Mouse (Mus musculus) forebrain, embryonic 14.5 days (tissue): ENCODE results near the gene Dydc2. TPM values are rescaled to one million over a fixed set of nuclear protein-coding genes. Genes with fewer than 3 reads are reported as not detected.
A peak's percentile ranks its signal among the peaks of the same experiment; 100 is the strongest.

Experiments
- ATAC-seq: fragments of 200-750 bp; cut with Nextera tagmentation; 2 replicates; pipeline ENCODE4 v1.8.0; 2017; ENCODE audit warnings: mild to moderate bottlenecking, moderate library complexity
- DNase-seq: peaks from one replicate; pipeline ENCODE4 v3.0.0-alpha.2; 2015; ENCODE audit warnings: low spot score
- H3K27ac ChIP-seq: fragments of 300-500 bp; sonication (generic); 2 replicates; pipeline ENCODE4 v1.5.1; 2014; ENCODE audit warnings: low read depth, mild to moderate bottlenecking, control low read depth, low read length, moderate library complexity
- H3K27me3 ChIP-seq: fragments of 300-500 bp; sonication (generic); replicated peaks from 2 replicates; pipeline ENCODE4 v1.6.1; 2014; ENCODE audit warnings: low read length, control low read depth, mixed read lengths; ENCODE audit not compliant: control insufficient read depth, insufficient read depth
- H3K36me3 ChIP-seq: fragments of 300-500 bp; sonication (generic); 2 replicates; pipeline ENCODE4 v1.6.1; 2014; ENCODE audit warnings: low read length, control low read depth; ENCODE audit not compliant: control insufficient read depth, insufficient read depth
- H3K4me1 ChIP-seq: fragments of 300-500 bp; sonication (generic); 2 replicates; pipeline ENCODE4 v1.6.1; 2014; ENCODE audit warnings: antibody characterized with exemption, low read length, control low read depth; ENCODE audit not compliant: control insufficient read depth, insufficient read depth
- H3K4me2 ChIP-seq: fragments of 300-500 bp; sonication (generic); 2 replicates; pipeline ENCODE4 v1.6.1; 2014; ENCODE audit warnings: mild to moderate bottlenecking, control low read depth, low read length
- H3K4me3 ChIP-seq: fragments of 300-500 bp; sonication (generic); 2 replicates; pipeline ENCODE4 v1.5.1; 2014; ENCODE audit warnings: low read depth, low read length, control low read depth
- H3K9ac ChIP-seq: fragments of 300-500 bp; sonication (generic); 2 replicates; pipeline ENCODE4 v1.6.1; 2014; ENCODE audit warnings: mild to moderate bottlenecking, low read length, control low read depth, moderate library complexity
- H3K9me3 ChIP-seq: fragments of 300-500 bp; sonication (generic); replicated peaks from 2 replicates; pipeline ENCODE4 v1.6.1; 2016; ENCODE audit warnings: low read length, control low read depth, mixed read lengths; ENCODE audit not compliant: control insufficient read depth
- WGBS: fragments of 180-500 bp; shearing (Covaris S2); extraction: QIAGEN DNeasy Blood & Tissue Kit; methylation state at CpG from one replicate; pipeline ENCODE4 v1.1.7; 2014; 5-methylcytosine and 5-hydroxymethylcytosine counted together
- polyA plus RNA-seq: library from polyadenylated mRNA; unstranded; fragments of >200 nt; fragmentation: Nextera tagmentation; extraction: Ambion mirVana; gene quantifications from 2 replicates; pipeline ENCODE4 v1.2.1, GENCODE M21; 2014

The Dydc2 gene
- polyA plus RNA-seq, 1 experiment from 2014 or later = 0.58 TPM

- Histone ChIP-seq H3K9ac (no peak overlapping the region), H3K27me3 (no peaks in the 10 kb centered on the region), H3K4me3 (no peak overlapping the region), H3K4me2 (no peak overlapping the region), H3K27ac (no peak overlapping the region), H3K9me3 (no peaks in the 10 kb centered on the region), H3K4me1 (no peaks in the 10 kb centered on the region), H3K36me3 (no peaks in the 10 kb centered on the region)
- WGBS = 78% methylated on average over 4 of the region's 4 CpGs
- DNase-seq (no peak), ATAC-seq (no peak)
Observed at GRCm38 (mm10) chr14:41029303-41029702, 39.7 kb downstream of the Dydc2 start.

DNA sequence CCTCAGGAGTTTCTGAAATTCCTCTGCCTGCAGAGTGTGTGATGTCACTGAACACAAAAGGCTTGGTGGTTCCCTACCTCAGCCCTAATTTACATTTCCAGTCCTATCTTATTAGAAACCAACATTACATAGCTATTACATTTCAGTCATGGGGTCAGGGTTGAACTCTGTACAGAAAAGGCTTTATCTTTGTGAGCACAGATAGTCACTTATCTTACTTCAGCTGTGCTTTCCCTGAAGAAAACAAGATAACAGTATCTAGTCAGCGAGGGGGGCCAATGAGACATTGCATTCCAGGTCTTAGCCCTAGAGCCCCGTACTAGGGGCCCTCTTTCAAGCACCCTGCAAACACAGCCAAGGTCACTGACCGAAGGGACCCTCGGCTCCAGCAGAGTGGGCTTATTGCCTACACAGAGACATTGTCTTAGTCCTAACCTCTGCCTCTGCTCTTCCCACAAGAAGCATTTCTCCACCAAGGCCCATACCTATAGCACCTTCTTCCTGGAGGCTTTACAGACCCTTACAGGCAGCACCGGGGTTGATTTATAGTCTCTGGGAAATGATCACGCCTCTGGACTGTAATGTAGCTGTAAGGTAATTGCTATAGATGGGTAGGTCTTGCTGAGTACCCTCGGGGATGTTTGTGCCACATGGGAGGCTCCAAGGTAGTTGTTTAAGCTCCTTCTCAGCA is 43.3 kb downstream of the Dydc2 start:
- Histone ChIP-seq H3K27me3 (no peaks in the 10 kb centered on the region), H3K36me3 (no peaks in the 10 kb centered on the region), H3K4me3 (no peak overlapping the region), H3K4me1 (no peaks in the 10 kb centered on the region), H3K4me2 (no peak overlapping the region), H3K9ac (no peak overlapping the region), H3K27ac (no peak overlapping the region), H3K9me3 (no peaks in the 10 kb centered on the region)
- DNase-seq = no peak
- ATAC-seq = no peak
- WGBS = 85% methylated on average over 7 of the region's 7 CpGs

DNA sequence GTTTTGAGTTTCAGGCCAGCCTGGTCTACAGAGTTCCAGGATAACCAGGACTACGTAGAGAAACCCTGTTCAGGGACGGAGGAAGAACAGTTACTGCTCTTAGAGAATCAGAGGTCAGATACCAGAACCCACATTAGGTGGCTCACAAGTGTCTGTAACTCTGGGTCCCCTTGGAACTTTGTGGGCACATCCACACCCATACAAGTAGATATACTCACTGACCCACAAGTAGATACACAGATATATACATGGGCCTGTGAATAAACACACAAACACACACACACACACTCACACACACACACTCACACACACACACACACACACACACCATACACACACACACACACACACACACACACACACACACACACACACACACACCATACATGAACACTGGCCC is 43.9 kb downstream of the Dydc2 start:
- WGBS = 86% methylated on average over 2 of the region's 2 CpGs
- no peak for DNase-seq
- H3K9me3 ChIP-seq = no peaks in the 10 kb centered on the region
- no peak overlapping the region for H3K27ac ChIP-seq
- no peak for ATAC-seq
- H3K9ac ChIP-seq = no peak overlapping the region
- no peaks in the 10 kb centered on the region for H3K27me3 ChIP-seq
- no peak overlapping the region for H3K4me3 ChIP-seq
- no peaks in the 10 kb centered on the region for H3K36me3 ChIP-seq
- no peak overlapping the region for H3K4me2 ChIP-seq
- no peaks in the 10 kb centered on the region for H3K4me1 ChIP-seq

DNA sequence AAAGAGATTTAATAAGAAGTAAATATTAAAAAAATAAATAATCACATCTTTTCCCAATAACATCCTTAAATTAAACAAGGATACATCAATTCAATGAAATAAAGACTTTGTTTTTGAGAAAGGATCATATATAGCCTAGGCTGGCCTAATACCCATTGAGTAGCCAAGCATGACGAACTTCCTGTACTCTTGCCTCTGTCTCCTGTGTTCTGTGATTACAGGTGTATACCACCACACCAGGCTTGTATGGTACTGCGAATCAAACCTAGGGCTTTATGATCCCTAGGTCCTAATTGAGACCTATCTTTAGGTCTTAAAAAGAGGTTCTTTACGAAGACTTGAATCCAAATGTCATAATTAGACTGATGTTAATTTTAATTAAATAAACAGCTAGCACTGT is 47.8 kb downstream of the Dydc2 start:
- H3K27me3 ChIP-seq = no peaks in the 10 kb centered on the region
- 86% methylated on average over 3 of the region's 3 CpGs for WGBS
- no peak overlapping the region for H3K27ac ChIP-seq
- no peak overlapping the region for H3K4me2 ChIP-seq
- H3K9me3 ChIP-seq = no peaks in the 10 kb centered on the region
- H3K9ac ChIP-seq = no peak overlapping the region
- no peak overlapping the region for H3K4me3 ChIP-seq
- H3K36me3 ChIP-seq = no peaks in the 10 kb centered on the region
- no peaks in the 10 kb centered on the region for H3K4me1 ChIP-seq
- DNase-seq (no peak), ATAC-seq (no peak)

DNA sequence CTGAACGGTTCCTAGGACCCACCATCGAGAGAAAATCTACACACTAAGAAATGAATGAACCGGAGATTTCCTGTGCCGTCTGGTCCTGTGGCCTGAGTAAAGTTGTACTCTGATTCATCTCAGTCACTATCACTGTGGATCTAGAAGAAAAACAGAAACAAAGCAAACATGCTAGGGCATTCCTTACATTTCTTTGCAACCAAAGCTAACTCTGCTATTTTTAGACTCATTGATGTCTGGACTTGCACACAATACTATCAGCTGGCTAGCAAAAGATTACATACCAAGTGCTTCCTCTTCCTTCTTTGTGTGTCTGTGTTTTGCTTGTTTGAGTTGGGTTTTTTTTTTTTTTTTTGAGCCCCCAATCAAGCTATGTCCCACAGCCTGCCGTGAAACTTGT is 51.5 kb downstream of the Dydc2 start:
- Histone ChIP-seq H3K4me2 (no peak overlapping the region), H3K9me3 (no peaks in the 10 kb centered on the region), H3K4me1 (peaks cover 3% of the 10 kb centered on the region; the same call in 1 of the 2 replicates), H3K27ac (no peak overlapping the region), H3K9ac (no peak overlapping the region), H3K36me3 (no peaks in the 10 kb centered on the region), H3K4me3 (no peak overlapping the region), H3K27me3 (no peaks in the 10 kb centered on the region)
- DNase-seq = no peak
- ATAC-seq = no peak
- WGBS = 89% methylated on average over 5 of the region's 5 CpGs

DNA sequence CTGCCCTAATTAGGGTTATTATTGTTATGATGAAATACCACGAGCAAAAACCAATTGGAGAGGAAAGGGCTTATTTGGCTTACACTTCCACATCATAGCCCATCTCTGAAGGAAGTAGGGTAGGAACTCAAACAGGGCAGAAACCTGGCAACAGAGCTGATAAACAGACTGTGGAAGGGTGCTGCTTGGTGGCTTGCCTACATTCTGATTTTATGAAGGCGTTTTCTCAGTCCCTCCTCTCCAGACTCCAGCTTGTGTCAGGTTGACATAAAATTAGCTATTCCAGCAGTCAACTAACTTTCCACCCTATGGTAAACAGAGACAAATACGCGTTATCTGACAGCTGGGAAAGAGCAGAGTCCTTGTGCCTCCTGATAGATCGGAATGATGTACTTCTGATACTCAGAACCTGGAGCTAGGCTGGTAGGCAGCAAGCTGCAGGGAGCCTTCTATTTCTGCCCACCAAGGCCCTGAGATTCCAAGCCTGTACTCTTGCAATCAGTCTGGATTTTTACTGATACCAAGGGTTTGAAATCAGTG is 54.2 kb downstream of the Dydc2 start:
- Histone ChIP-seq H3K36me3 (no peaks in the 10 kb centered on the region), H3K9ac (no peak overlapping the region), H3K4me1 (peaks cover 3% of the 10 kb centered on the region; the same call in 1 of the 2 replicates), H3K27ac (no peak overlapping the region), H3K4me3 (no peak overlapping the region), H3K9me3 (no peaks in the 10 kb centered on the region), H3K4me2 (no peak overlapping the region), H3K27me3 (no peaks in the 10 kb centered on the region)
- DNase-seq (no peak), ATAC-seq (no peak)
- WGBS = 72% methylated on average over 5 of the region's 5 CpGs

DNA sequence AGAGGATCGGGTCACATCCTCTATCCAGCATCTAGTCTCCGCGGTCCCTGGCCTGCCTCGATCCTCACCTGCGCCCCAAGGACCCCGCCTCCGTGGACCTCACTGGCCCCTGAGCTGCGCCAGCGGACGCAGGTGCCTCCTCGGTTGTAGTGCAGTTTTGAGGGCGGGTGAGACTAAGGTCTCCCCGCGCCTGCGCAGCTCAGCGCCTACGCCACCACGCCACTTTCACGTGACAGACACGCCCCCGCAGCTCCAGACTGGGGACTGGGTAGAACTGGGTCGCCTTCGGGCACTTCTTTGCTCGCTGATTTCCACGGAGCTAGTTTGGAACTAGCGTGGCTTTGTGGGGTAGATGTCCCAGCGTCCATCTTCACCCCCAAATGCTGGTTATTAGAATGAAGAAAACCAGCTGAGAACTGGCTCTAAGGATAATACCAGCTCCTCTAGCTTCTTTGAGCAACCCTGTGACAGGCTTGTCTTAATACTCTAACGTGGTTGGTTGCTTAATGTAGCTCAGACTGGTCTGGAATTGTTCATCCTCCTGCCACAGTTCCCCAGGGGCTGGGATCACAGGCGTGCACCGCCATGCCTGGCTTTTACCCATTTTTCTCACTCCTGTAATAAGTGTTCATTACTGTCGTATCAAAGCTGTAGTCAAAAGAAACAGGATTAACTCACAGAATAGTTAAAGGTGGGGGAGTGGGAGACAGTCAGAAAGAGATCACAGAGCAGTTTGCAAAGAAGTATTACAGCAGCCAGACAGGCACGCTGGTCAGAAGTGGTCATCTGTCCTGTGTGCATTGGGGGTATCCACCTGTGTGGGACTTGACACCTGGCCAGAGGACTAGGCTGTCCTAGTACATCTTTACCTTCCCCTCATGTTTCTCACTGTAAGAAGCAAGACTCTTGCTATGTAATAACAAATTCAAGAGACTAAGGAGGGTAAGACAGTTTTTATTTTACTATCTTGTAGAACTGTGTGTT is 55.1 kb downstream of the Dydc2 start, which contains the start of gene Fam213a:
Gene Fam213a (minus strand): TSS at position 159 of the 984 bp plus-strand sequence.
- Histone ChIP-seq H3K36me3 (no peaks in the 10 kb centered on the region), H3K4me1 (peaks cover 3% of the 10 kb centered on the region; the same call in 1 of the 2 replicates), H3K4me3 (peak within 1 kb of the TSS; percentile 59), H3K9me3 (no peaks in the 10 kb centered on the region), H3K9ac (peak within 1 kb of the TSS; percentile 83), H3K4me2 (peak within 1 kb of the TSS; percentile 88), H3K27ac (peak within 1 kb of the TSS; percentile 49), H3K27me3 (no peaks in the 10 kb centered on the region)
- ATAC-seq (peak; percentile 99), DNase-seq (peak; percentile 95)
- under 1% methylated on average over 32 of the region's 32 CpGs for WGBS

- peak overlapping the region; percentile 83 for H3K9ac ChIP-seq
- H3K4me1 ChIP-seq = peaks cover 3% of the 10 kb centered on the region; the same call in 1 of the 2 replicates
- H3K4me3 ChIP-seq = peak overlapping the region; percentile 59
- WGBS = 16% methylated on average over 9 of the region's 9 CpGs
- peak overlapping the region; percentile 88 for H3K4me2 ChIP-seq
- DNase-seq = no peak
- no peaks in the 10 kb centered on the region for H3K36me3 ChIP-seq
- H3K27me3 ChIP-seq = no peaks in the 10 kb centered on the region
- H3K9me3 ChIP-seq = no peaks in the 10 kb centered on the region
- ATAC-seq = 0 out of 2 replicates have a peak, but pooled peaks have one; percentile 0
- H3K27ac ChIP-seq = peak overlapping the region; percentile 49; the same call in 1 of the 2 replicates
Observed at GRCm38 (mm10) chr14:41013143-41013542, 55.9 kb downstream of the Dydc2 start.
